Mouse (Mus musculus) C2C12 (cell line): ENCODE measurements around the gene Casp12.

ENCODE experiments used
- CTCF ChIP-seq: IDR thresholded peaks from one replicate; pipeline ENCODE4 v1.5.1; 2011; ENCODE audit not compliant: control insufficient read depth, insufficient read depth, insufficient read length
- MYOD1 ChIP-seq: IDR thresholded peaks from one replicate; pipeline ENCODE4 v1.6.1; 2011; ENCODE audit warnings: low read depth; ENCODE audit not compliant: control insufficient read depth, insufficient read length
- MYOG ChIP-seq: IDR thresholded peaks from one replicate; pipeline ENCODE4 v1.6.1; 2011; ENCODE audit not compliant: control insufficient read depth, insufficient read length; ENCODE audit errors: extremely low read depth
- USF1 ChIP-seq: IDR thresholded peaks from one replicate; pipeline ENCODE4 v1.6.1; 2011; ENCODE audit warnings: low read depth, mild to moderate bottlenecking, control low read depth, moderate library complexity

- TF ChIP-seq CTCF (no peak), MYOG (no peak), USF1 (no peak), MYOD1 (no peak)
Observed at GRCm38 (mm10) chr9:5299132-5299381, 46.2 kb upstream of the Casp12 start.
